Mouse (Mus musculus) midbrain, embryonic 11.5 days (tissue): Measurements from ENCODE around the gene Pxmp4. TPM values are rescaled to one million over a fixed set of nuclear protein-coding genes. Genes with fewer than 3 reads are reported as not detected.

Experiments used
- ATAC-seq: fragments of 200-750 bp; cut with Nextera tagmentation; 2 replicates; pipeline ENCODE4 v1.8.0; 2017; ENCODE audit warnings: moderate TSS enrichment, moderate library complexity; ENCODE audit not compliant: low FRiP score
- DNase-seq: peaks from one replicate; pipeline ENCODE4 v3.0.0; 2015; ENCODE audit warnings: low spot score; ENCODE audit errors: missing footprints
- H3K27ac ChIP-seq: fragments of 300-500 bp; sonication (generic); 2 replicates; pipeline ENCODE4 v1.5.1; 2014; ENCODE audit warnings: low read depth, low read length
- H3K27me3 ChIP-seq: fragments of 300-500 bp; sonication (generic); 2 replicates; pipeline ENCODE4 v1.6.1; 2014; ENCODE audit warnings: mild to moderate bottlenecking, low read length, moderate library complexity, mixed read lengths; ENCODE audit not compliant: control insufficient read depth, insufficient read depth
- H3K36me3 ChIP-seq: fragments of 300-500 bp; sonication (generic); 2 replicates; pipeline ENCODE4 v1.6.1; 2014; ENCODE audit warnings: mild to moderate bottlenecking, low read length, moderate library complexity, mixed read lengths; ENCODE audit not compliant: control insufficient read depth, insufficient read depth
- H3K4me1 ChIP-seq: fragments of 300-500 bp; sonication (generic); 2 replicates; pipeline ENCODE4 v1.6.1; 2014; ENCODE audit warnings: low read length; ENCODE audit not compliant: control insufficient read depth, insufficient read depth
- H3K4me2 ChIP-seq: fragments of 300-500 bp; sonication (generic); 2 replicates; pipeline ENCODE4 v1.6.1; 2014; ENCODE audit warnings: mild to moderate bottlenecking, moderate library complexity
- H3K4me3 ChIP-seq: fragments of 300-500 bp; sonication (generic); 2 replicates; pipeline ENCODE4 v1.5.1; 2014; ENCODE audit warnings: low read depth, low read length
- H3K9ac ChIP-seq: fragments of 300-500 bp; sonication (generic); 2 replicates; pipeline ENCODE4 v1.6.1; 2014; ENCODE audit warnings: low read length
- H3K9me3 ChIP-seq: fragments of 300-500 bp; sonication (generic); 2 replicates; pipeline ENCODE4 v1.6.1; 2016; ENCODE audit warnings: low read length; ENCODE audit not compliant: control insufficient read depth
- WGBS: fragments of 180-500 bp; shearing (Covaris S2); extraction: QIAGEN DNeasy Blood & Tissue Kit; methylation state at CpG from one replicate; pipeline ENCODE4 v1.1.7; 2014; 5-methylcytosine and 5-hydroxymethylcytosine counted together
- polyA plus RNA-seq: library from polyadenylated mRNA; unstranded; fragments of >200 nt; fragmentation: Nextera tagmentation; extraction: Ambion mirVana; gene quantifications from 2 replicates; pipeline ENCODE4 v1.2.1, GENCODE M21; 2014

Gene Pxmp4
- polyA plus RNA-seq, 1 experiment from 2014 or later, result 14.1 TPM

GRCm38 (mm10) chr2:154615674-154616073, 12.2 kb upstream of the Pxmp4 start:
- Histone ChIP-seq H3K27me3 (no peaks in the 10 kb centered on the region), H3K4me2 (no peak overlapping the region), H3K4me3 (no peak overlapping the region), H3K9me3 (no peaks in the 10 kb centered on the region), H3K4me1 (peaks cover 10% of the 10 kb centered on the region), H3K27ac (no peak overlapping the region), H3K9ac (no peak overlapping the region), H3K36me3 (no peaks in the 10 kb centered on the region)
- DNase-seq (no peak), ATAC-seq (no peak)
- WGBS, result 89% methylated on average over 5 of the region's 5 CpGs

GRCm38 (mm10) chr2:154614841-154615576, 11.5 kb upstream of the Pxmp4 start:
- no peak overlapping the region for H3K4me3 ChIP-seq
- H3K4me2 ChIP-seq, result no peak overlapping the region
- no peak for ATAC-seq
- H3K27me3 ChIP-seq, result no peaks in the 10 kb centered on the region
- H3K4me1 ChIP-seq, result peaks cover 10% of the 10 kb centered on the region
- no peak overlapping the region for H3K27ac ChIP-seq
- H3K9me3 ChIP-seq, result no peaks in the 10 kb centered on the region
- WGBS, result 78% methylated on average over 19 of the region's 19 CpGs
- H3K36me3 ChIP-seq, result no peaks in the 10 kb centered on the region
- no peak for DNase-seq
- H3K9ac ChIP-seq, result no peak overlapping the region

GRCm38 (mm10) chr2:154613118-154614115, 9.9 kb upstream of the Pxmp4 start, which contains the start of the genes Zfp341 and 4930519P11Rik:
Gene Zfp341, plus strand, starts transcription at chr2:154613297.
Gene 4930519P11Rik, minus strand, starts transcription at chr2:154613437.
- peaks cover 10% of the 10 kb centered on the region for H3K4me1 ChIP-seq
- H3K27me3 ChIP-seq, result no peaks in the 10 kb centered on the region
- peak; percentile 95 for ATAC-seq
- H3K36me3 ChIP-seq, result no peaks in the 10 kb centered on the region
- H3K4me3 ChIP-seq, result peak within 1 kb of the TSS; percentile 42
- under 1% methylated on average over 91 of the region's 98 CpGs for WGBS
- H3K4me2 ChIP-seq, result peak within 1 kb of the TSS; percentile 60
- H3K27ac ChIP-seq, result peak within 1 kb of the TSS; percentile 93
- H3K9ac ChIP-seq, result peak within 1 kb of the TSS; percentile 81
- peak; percentile 100 for DNase-seq
- no peaks in the 10 kb centered on the region for H3K9me3 ChIP-seq

- no peak overlapping the region for H3K4me2 ChIP-seq
- H3K9me3 ChIP-seq, result no peaks in the 10 kb centered on the region
- H3K27me3 ChIP-seq, result no peaks in the 10 kb centered on the region
- DNase-seq (no peak), ATAC-seq (no peak)
- no peak overlapping the region for H3K9ac ChIP-seq
- H3K36me3 ChIP-seq, result no peaks in the 10 kb centered on the region
- H3K4me1 ChIP-seq, result peaks cover 9% of the 10 kb centered on the region
- WGBS, result 71% methylated on average over 10 of the region's 10 CpGs
- no peak overlapping the region for H3K27ac ChIP-seq
- H3K4me3 ChIP-seq, result no peak overlapping the region
These were observed 5.7 kb upstream of the Pxmp4 start for GRCm38 (mm10) chr2:154609050-154609767.

- no peak for DNase-seq
- H3K27me3 ChIP-seq, result no peaks in the 10 kb centered on the region
These were observed 3.5 kb upstream of the Pxmp4 start for GRCm38 (mm10) chr2:154606965-154607364.

GRCm38 (mm10) chr2:154604156-154604555, 648 bp upstream of the Pxmp4 start:
- Histone ChIP-seq H3K4me1 (no peaks in the 10 kb centered on the region; the same call in 1 of the 2 replicates), H3K27me3 (no peaks in the 10 kb centered on the region), H3K9me3 (no peaks in the 10 kb centered on the region), H3K4me3 (peak overlapping the region; percentile 55; the same call in 1 of the 2 replicates), H3K9ac (no peak overlapping the region), H3K36me3 (no peaks in the 10 kb centered on the region), H3K27ac (no peak overlapping the region), H3K4me2 (peak overlapping the region; percentile 52)
- DNase-seq (no peak), ATAC-seq (no peak)
- 50% methylated on average over 7 of the region's 7 CpGs for WGBS

More at GRCm38 (mm10) chr2:154606965-154607364, 3.5 kb upstream of the Pxmp4 start:
- no peaks in the 10 kb centered on the region for H3K36me3 ChIP-seq
- H3K9me3 ChIP-seq, result no peaks in the 10 kb centered on the region
- no peak overlapping the region for H3K4me2 ChIP-seq
- H3K4me1 ChIP-seq, result no peaks in the 10 kb centered on the region; the same call in 1 of the 2 replicates
- H3K27ac ChIP-seq, result no peak overlapping the region
- 86% methylated on average over 1 of the region's 1 CpGs for WGBS
- ATAC-seq, result no peak
- no peak overlapping the region for H3K4me3 ChIP-seq
- no peak overlapping the region for H3K9ac ChIP-seq

GRCm38 (mm10) chr2:154603007-154603637, 386 bp downstream of the Pxmp4 start:
- peak overlapping the region; percentile 75 for H3K9ac ChIP-seq
- H3K27ac ChIP-seq, result no peak overlapping the region
- no peaks in the 10 kb centered on the region for H3K36me3 ChIP-seq
- H3K9me3 ChIP-seq, result no peaks in the 10 kb centered on the region
- H3K4me3 ChIP-seq, result peak overlapping the region; percentile 55
- no peak for DNase-seq
- peak overlapping the region; percentile 52 for H3K4me2 ChIP-seq
- H3K27me3 ChIP-seq, result no peaks in the 10 kb centered on the region
- no peak for ATAC-seq
- WGBS, result 23% methylated on average over 22 of the region's 22 CpGs
- H3K4me1 ChIP-seq, result no peaks in the 10 kb centered on the region; the same call in 1 of the 2 replicates

GRCm38 (mm10) chr2:154601324-154601723, 2.2 kb downstream of the Pxmp4 start:
- no peak overlapping the region for H3K4me2 ChIP-seq
- H3K9me3 ChIP-seq, result no peaks in the 10 kb centered on the region
- ATAC-seq (no peak), DNase-seq (no peak)
- no peaks in the 10 kb centered on the region for H3K36me3 ChIP-seq
- no peaks in the 10 kb centered on the region; the same call in 1 of the 2 replicates for H3K4me1 ChIP-seq
- H3K27me3 ChIP-seq, result no peaks in the 10 kb centered on the region
- no peak overlapping the region for H3K27ac ChIP-seq
- no peak overlapping the region for H3K4me3 ChIP-seq
- WGBS, result 71% methylated on average over 3 of the region's 3 CpGs
- H3K9ac ChIP-seq, result no peak overlapping the region
